Mouse (Mus musculus): ENCODE data around the gene Ski. TPM values are rescaled to one million over a fixed set of nuclear protein-coding genes. Genes with fewer than 3 reads are reported as not detected.

Ski gene
- polyA plus RNA-seq, 1 experiment from 2014 or later: 9.7 TPM

- Histone ChIP-seq H3K4me1 (peaks cover 52% of the 10 kb centered on the region), H3K9me3 (no peaks in the 10 kb centered on the region), H3K27me3 (ENCODE audit: poor library complexity, severe bottlenecking) (no peaks in the 10 kb centered on the region), H3K4me3 (no peak overlapping the region), H3K27ac (peak overlapping the region; percentile 58), H3K36me3 (replicated peaks) (peaks cover 42% of the 10 kb centered on the region)
- no peak for DNase-seq (ENCODE audit: extremely low spot score, low spot score)
- WGBS: 79% methylated on average over 7 of the region's 7 CpGs
Observed at GRCm38 (mm10) chr4:155162433-155163319, 59.7 kb downstream of the Ski start.

GRCm38 (mm10) chr4:155158543-155158917 lies 63.9 kb downstream of the Ski start:
- WGBS: 89% methylated on average over 8 of the region's 8 CpGs
- Histone ChIP-seq H3K27me3 (ENCODE audit: poor library complexity, severe bottlenecking) (no peaks in the 10 kb centered on the region), H3K9me3 (no peaks in the 10 kb centered on the region), H3K4me3 (no peak overlapping the region), H3K27ac (no peak overlapping the region), H3K4me1 (peaks cover 45% of the 10 kb centered on the region), H3K36me3 (replicated peaks) (peaks cover 66% of the 10 kb centered on the region)
- no peak for DNase-seq (ENCODE audit: extremely low spot score, low spot score)

- Histone ChIP-seq H3K4me3 (no peak overlapping the region), H3K4me1 (peaks cover 39% of the 10 kb centered on the region), H3K9me3 (no peaks in the 10 kb centered on the region), H3K36me3 (replicated peaks) (peaks cover 71% of the 10 kb centered on the region), H3K27ac (no peak overlapping the region), H3K27me3 (ENCODE audit: poor library complexity, severe bottlenecking) (no peaks in the 10 kb centered on the region)
- no peak for DNase-seq (ENCODE audit: extremely low spot score, low spot score)
- 93% methylated on average over 27 of the region's 27 CpGs for WGBS
Observed at GRCm38 (mm10) chr4:155157871-155158542, 64.4 kb downstream of the Ski start.

- no peak for DNase-seq (ENCODE audit: extremely low spot score, low spot score)
- Histone ChIP-seq H3K4me3 (no peak overlapping the region), H3K27me3 (ENCODE audit: poor library complexity, severe bottlenecking) (peaks cover 8% of the 10 kb centered on the region), H3K4me1 (peaks cover 33% of the 10 kb centered on the region), H3K9me3 (no peaks in the 10 kb centered on the region), H3K36me3 (replicated peaks) (peaks cover 81% of the 10 kb centered on the region), H3K27ac (no peak overlapping the region)
- WGBS: 95% methylated on average over 17 of the region's 17 CpGs
Observed at GRCm38 (mm10) chr4:155156734-155157133, 65.7 kb downstream of the Ski start.

- WGBS: 79% methylated on average over 11 of the region's 11 CpGs
- Histone ChIP-seq H3K4me3 (no peak overlapping the region), H3K4me1 (peaks cover 37% of the 10 kb centered on the region), H3K9me3 (no peaks in the 10 kb centered on the region), H3K36me3 (replicated peaks) (peaks cover 78% of the 10 kb centered on the region), H3K27me3 (ENCODE audit: poor library complexity, severe bottlenecking) (peaks cover 21% of the 10 kb centered on the region), H3K27ac (no peak overlapping the region)
- DNase-seq (ENCODE audit: extremely low spot score, low spot score): no peak
Observed at GRCm38 (mm10) chr4:155154986-155155385, 67.4 kb downstream of the Ski start.

- H3K27me3 ChIP-seq (ENCODE audit: poor library complexity, severe bottlenecking): peaks cover 35% of the 10 kb centered on the region
- peaks cover 47% of the 10 kb centered on the region for H3K4me1 ChIP-seq
- H3K36me3 ChIP-seq (replicated peaks): peaks cover 63% of the 10 kb centered on the region
- H3K9me3 ChIP-seq: no peaks in the 10 kb centered on the region
- H3K27ac ChIP-seq: no peak overlapping the region
- WGBS: 76% methylated on average over 3 of the region's 3 CpGs
- no peak for DNase-seq (ENCODE audit: extremely low spot score, low spot score)
- H3K4me3 ChIP-seq: no peak overlapping the region
Observed at GRCm38 (mm10) chr4:155153389-155154072, 68.9 kb downstream of the Ski start.

GRCm38 (mm10) chr4:155152476-155152875 lies 69.9 kb downstream of the Ski start:
- Histone ChIP-seq H3K9me3 (no peaks in the 10 kb centered on the region), H3K4me3 (no peak overlapping the region), H3K4me1 (peaks cover 47% of the 10 kb centered on the region), H3K36me3 (replicated peaks) (peaks cover 53% of the 10 kb centered on the region), H3K27ac (no peak overlapping the region), H3K27me3 (ENCODE audit: poor library complexity, severe bottlenecking) (peaks cover 37% of the 10 kb centered on the region)
- 94% methylated on average over 6 of the region's 6 CpGs for WGBS
- DNase-seq (ENCODE audit: extremely low spot score, low spot score): no peak

- Histone ChIP-seq H3K36me3 (replicated peaks) (peaks cover 46% of the 10 kb centered on the region), H3K4me3 (0 out of 2 replicates have a peak overlapping the region, but pooled peaks have one; percentile 55), H3K4me1 (peaks cover 47% of the 10 kb centered on the region), H3K27ac (peak overlapping the region; percentile 84; the same call in 1 of the 2 replicates), H3K9me3 (no peaks in the 10 kb centered on the region), H3K27me3 (ENCODE audit: poor library complexity, severe bottlenecking) (peaks cover 37% of the 10 kb centered on the region)
- no peak for DNase-seq (ENCODE audit: extremely low spot score, low spot score)
- 88% methylated on average over 4 of the region's 4 CpGs for WGBS
Observed at GRCm38 (mm10) chr4:155151845-155152244, 70.5 kb downstream of the Ski start.

- Histone ChIP-seq H3K36me3 (replicated peaks) (peaks cover 41% of the 10 kb centered on the region), H3K27ac (peak overlapping the region; percentile 84), H3K4me1 (peaks cover 47% of the 10 kb centered on the region), H3K4me3 (peak overlapping the region; percentile 55), H3K9me3 (no peaks in the 10 kb centered on the region), H3K27me3 (ENCODE audit: poor library complexity, severe bottlenecking) (peaks cover 37% of the 10 kb centered on the region)
- WGBS: 52% methylated on average over 12 of the region's 12 CpGs
- no peak for DNase-seq (ENCODE audit: extremely low spot score, low spot score)
Observed at GRCm38 (mm10) chr4:155151221-155151788, 71.1 kb downstream of the Ski start.

- Histone ChIP-seq H3K4me3 (peak overlapping the region; percentile 55), H3K36me3 (replicated peaks) (peaks cover 33% of the 10 kb centered on the region), H3K9me3 (no peaks in the 10 kb centered on the region), H3K27ac (peak overlapping the region; percentile 84), H3K27me3 (ENCODE audit: poor library complexity, severe bottlenecking) (peaks cover 37% of the 10 kb centered on the region), H3K4me1 (peaks cover 55% of the 10 kb centered on the region)
- 7% methylated on average over 73 of the region's 73 CpGs for WGBS
- DNase-seq (ENCODE audit: extremely low spot score, low spot score): peak; percentile 68
Observed at GRCm38 (mm10) chr4:155150276-155151113, 71.9 kb downstream of the Ski start.

GRCm38 (mm10) chr4:155149941-155150275 lies 72.5 kb downstream of the Ski start:
- no peak for DNase-seq (ENCODE audit: extremely low spot score, low spot score)
- H3K9me3 ChIP-seq: no peaks in the 10 kb centered on the region
- H3K27ac ChIP-seq: peak overlapping the region; percentile 84; the same call in 1 of the 2 replicates
- H3K36me3 ChIP-seq (replicated peaks): peaks cover 27% of the 10 kb centered on the region
- WGBS: 82% methylated on average over 6 of the region's 6 CpGs
- peaks cover 55% of the 10 kb centered on the region for H3K4me1 ChIP-seq
- H3K27me3 ChIP-seq (ENCODE audit: poor library complexity, severe bottlenecking): peaks cover 37% of the 10 kb centered on the region
- no peak overlapping the region for H3K4me3 ChIP-seq

Measured in forebrain, embryonic 10.5 days (tissue).